Mouse (Mus musculus): ENCODE measurements around the gene Gm5089. TPM values are rescaled to one million over a fixed set of nuclear protein-coding genes. Genes with fewer than 3 reads are reported as not detected.

The Gm5089 gene
- polyA plus RNA-seq, 1 experiment from 2014 or later = 0.56 TPM

- WGBS = 48% methylated on average over 10 of the region's 10 CpGs
- H3K9me3 ChIP-seq = no peaks in the 10 kb centered on the region
- H3K27me3 ChIP-seq (replicated peaks; ENCODE audit: low read depth, poor library complexity, severe bottlenecking) = peaks cover 80% of the 10 kb centered on the region
- H3K27ac ChIP-seq (replicated peaks) = no peak overlapping the region
- H3K4me3 ChIP-seq = no peak overlapping the region
- DNase-seq (ENCODE audit: low spot score) = no peak
- peaks cover 41% of the 10 kb centered on the region for H3K4me1 ChIP-seq
- no peaks in the 10 kb centered on the region for H3K36me3 ChIP-seq (replicated peaks)
Observed at GRCm38 (mm10) chr14:122454901-122455561, 4.1 kb upstream of the Gm5089 start.

GRCm38 (mm10) chr14:122453996-122454738, 3.3 kb upstream of the Gm5089 start:
- no peaks in the 10 kb centered on the region for H3K36me3 ChIP-seq (replicated peaks)
- H3K27me3 ChIP-seq (replicated peaks; ENCODE audit: low read depth, poor library complexity, severe bottlenecking) = peaks cover 80% of the 10 kb centered on the region
- peak overlapping the region; percentile 73 for H3K27ac ChIP-seq (replicated peaks)
- H3K4me3 ChIP-seq = peak overlapping the region; percentile 40; the same call in 1 of the 2 replicates
- H3K4me1 ChIP-seq = peaks cover 45% of the 10 kb centered on the region
- WGBS = 15% methylated on average over 12 of the region's 12 CpGs
- no peaks in the 10 kb centered on the region for H3K9me3 ChIP-seq
- DNase-seq (ENCODE audit: low spot score) = peak; percentile 25

GRCm38 (mm10) chr14:122453388-122453995, 2.6 kb upstream of the Gm5089 start:
- H3K9me3 ChIP-seq = no peaks in the 10 kb centered on the region
- H3K27ac ChIP-seq (replicated peaks) = peak overlapping the region; percentile 73
- peaks cover 82% of the 10 kb centered on the region for H3K27me3 ChIP-seq (replicated peaks; ENCODE audit: low read depth, poor library complexity, severe bottlenecking)
- peak; percentile 79 for DNase-seq (ENCODE audit: low spot score)
- no peaks in the 10 kb centered on the region for H3K36me3 ChIP-seq (replicated peaks)
- H3K4me1 ChIP-seq = peaks cover 45% of the 10 kb centered on the region
- peak overlapping the region; percentile 40 for H3K4me3 ChIP-seq
- WGBS = 3% methylated on average over 32 of the region's 32 CpGs

- Histone ChIP-seq H3K4me1 (peaks cover 45% of the 10 kb centered on the region), H3K4me3 (peak overlapping the region; percentile 40), H3K27ac (replicated peaks) (peak overlapping the region; percentile 73), H3K27me3 (replicated peaks; ENCODE audit: low read depth, poor library complexity, severe bottlenecking) (peaks cover 88% of the 10 kb centered on the region), H3K36me3 (replicated peaks) (no peaks in the 10 kb centered on the region), H3K9me3 (no peaks in the 10 kb centered on the region)
- DNase-seq (ENCODE audit: low spot score) = peak; percentile 64
- WGBS = 9% methylated on average over 13 of the region's 13 CpGs
Observed at GRCm38 (mm10) chr14:122452701-122453387, 1.9 kb upstream of the Gm5089 start.

GRCm38 (mm10) chr14:122451551-122452145, 733 bp upstream of the Gm5089 start:
- H3K9me3 ChIP-seq = no peaks in the 10 kb centered on the region
- no peak overlapping the region; the same call in 1 of the 2 replicates for H3K4me3 ChIP-seq
- 53% methylated on average over 5 of the region's 5 CpGs for WGBS
- H3K36me3 ChIP-seq (replicated peaks) = no peaks in the 10 kb centered on the region
- DNase-seq (ENCODE audit: low spot score) = no peak
- peaks cover 45% of the 10 kb centered on the region for H3K4me1 ChIP-seq
- peaks cover 100% of the 10 kb centered on the region for H3K27me3 ChIP-seq (replicated peaks; ENCODE audit: low read depth, poor library complexity, severe bottlenecking)
- no peak overlapping the region; the same call in 1 of the 2 replicates for H3K27ac ChIP-seq (replicated peaks)

- peak overlapping the region; percentile 61 for H3K4me3 ChIP-seq
- H3K4me1 ChIP-seq = peaks cover 45% of the 10 kb centered on the region
- H3K27me3 ChIP-seq (replicated peaks; ENCODE audit: low read depth, poor library complexity, severe bottlenecking) = peaks cover 98% of the 10 kb centered on the region
- H3K27ac ChIP-seq (replicated peaks) = peak overlapping the region; percentile 82
- no peaks in the 10 kb centered on the region for H3K36me3 ChIP-seq (replicated peaks)
- DNase-seq (ENCODE audit: low spot score) = peak; percentile 65
- 3% methylated on average over 29 of the region's 29 CpGs for WGBS
- no peaks in the 10 kb centered on the region for H3K9me3 ChIP-seq
Observed at GRCm38 (mm10) chr14:122449601-122450495, 1.1 kb downstream of the Gm5089 start.

- Histone ChIP-seq H3K4me3 (no peak overlapping the region), H3K27me3 (replicated peaks; ENCODE audit: low read depth, poor library complexity, severe bottlenecking) (peaks cover 3% of the 10 kb centered on the region; the same call in 1 of the 2 replicates), H3K36me3 (replicated peaks) (no peaks in the 10 kb centered on the region), H3K27ac (replicated peaks) (no peak overlapping the region), H3K9me3 (no peaks in the 10 kb centered on the region), H3K4me1 (peaks cover 5% of the 10 kb centered on the region)
- DNase-seq (ENCODE audit: low spot score) = no peak
- WGBS = 83% methylated on average over 10 of the region's 10 CpGs
Observed at GRCm38 (mm10) chr14:122436850-122437249, 14.1 kb downstream of the Gm5089 start.

- Histone ChIP-seq H3K27ac (replicated peaks) (no peak overlapping the region), H3K27me3 (replicated peaks; ENCODE audit: low read depth, poor library complexity, severe bottlenecking) (0 out of 2 replicates have a peak, but pooled peaks cover 3% of the 10 kb centered on the region), H3K9me3 (no peaks in the 10 kb centered on the region), H3K4me1 (peaks cover 3% of the 10 kb centered on the region; the same call in 1 of the 2 replicates), H3K36me3 (replicated peaks) (no peaks in the 10 kb centered on the region), H3K4me3 (no peak overlapping the region)
- no peak for DNase-seq (ENCODE audit: low spot score)
- WGBS = 89% methylated on average over 10 of the region's 10 CpGs
Observed at GRCm38 (mm10) chr14:122434039-122434438, 16.9 kb downstream of the Gm5089 start.

- Histone ChIP-seq H3K4me3 (no peak overlapping the region), H3K9me3 (no peaks in the 10 kb centered on the region), H3K36me3 (replicated peaks) (no peaks in the 10 kb centered on the region), H3K4me1 (peaks cover 6% of the 10 kb centered on the region), H3K27ac (replicated peaks) (no peak overlapping the region), H3K27me3 (replicated peaks; ENCODE audit: low read depth, poor library complexity, severe bottlenecking) (peaks cover 3% of the 10 kb centered on the region; the same call in 1 of the 2 replicates)
- WGBS = 67% methylated on average over 3 of the region's 3 CpGs
- no peak for DNase-seq (ENCODE audit: low spot score)
Observed at GRCm38 (mm10) chr14:122432558-122432957, 18.4 kb downstream of the Gm5089 start.

- Histone ChIP-seq H3K4me3 (no peak overlapping the region), H3K27ac (replicated peaks) (no peak overlapping the region), H3K36me3 (replicated peaks) (no peaks in the 10 kb centered on the region), H3K27me3 (replicated peaks; ENCODE audit: low read depth, poor library complexity, severe bottlenecking) (peaks cover 11% of the 10 kb centered on the region; the same call in 1 of the 2 replicates), H3K4me1 (peaks cover 27% of the 10 kb centered on the region), H3K9me3 (no peaks in the 10 kb centered on the region)
- DNase-seq (ENCODE audit: low spot score) = no peak
- 86% methylated on average over 3 of the region's 3 CpGs for WGBS
Observed at GRCm38 (mm10) chr14:122427654-122428053, 23.3 kb downstream of the Gm5089 start.

GRCm38 (mm10) chr14:122427204-122427560, 23.7 kb downstream of the Gm5089 start:
- Histone ChIP-seq H3K4me3 (no peak overlapping the region), H3K36me3 (replicated peaks) (no peaks in the 10 kb centered on the region), H3K4me1 (peaks cover 24% of the 10 kb centered on the region), H3K27me3 (replicated peaks; ENCODE audit: low read depth, poor library complexity, severe bottlenecking) (peaks cover 11% of the 10 kb centered on the region; the same call in 1 of the 2 replicates), H3K27ac (replicated peaks) (0 out of 2 replicates have a peak overlapping the region, but pooled peaks have one; percentile 37), H3K9me3 (no peaks in the 10 kb centered on the region)
- WGBS = 49% methylated on average over 8 of the region's 8 CpGs
- DNase-seq (ENCODE audit: low spot score) = no peak
